Mouse (Mus musculus) monocyte, adult 5-6 weeks (primary cell): Measurements from ENCODE around the gene Churc1. TPM values are rescaled to one million over a fixed set of nuclear protein-coding genes. Genes with fewer than 3 reads are reported as not detected.

Source experiments
- ATAC-seq: fragments of 153-309, 156-312 bp; replicated peaks from 2 replicates; pipeline ENCODE4 v1.8.0; 2017; ENCODE audit warnings: mild to moderate bottlenecking; ENCODE audit not compliant: low TSS enrichment, insufficient number of reproducible peaks, severe bottlenecking, poor library complexity, low FRiP score
- total RNA-seq: library from RNA; stranded (forward); fragments of 200-1000, 200-491, 200-594 nt; gene quantifications from 3 replicates; pipeline ENCODE4 v1.2.3, GENCODE M21; 2017

Gene Churc1
- total RNA-seq, 1 experiment from 2014 or later, result 61.0 TPM

DNA sequence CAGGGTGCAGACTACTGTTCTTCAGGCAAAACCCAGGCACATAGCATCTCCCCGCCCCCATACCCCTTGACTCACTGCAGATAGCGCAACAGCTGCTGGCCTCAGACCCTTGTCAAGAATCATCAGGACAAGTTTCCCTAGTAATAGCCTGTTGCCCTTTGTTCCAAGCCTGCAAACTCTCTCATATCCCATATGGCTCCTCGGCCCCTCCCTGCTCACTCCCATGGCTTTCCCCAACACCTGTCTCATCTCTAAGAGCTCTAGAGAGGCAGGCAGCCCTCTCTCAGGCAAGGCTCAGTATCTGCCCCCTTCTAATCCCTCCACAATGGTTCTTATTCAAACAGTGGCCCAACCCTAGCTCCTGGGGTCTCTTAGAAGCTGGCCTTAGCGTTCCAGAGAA, 55.3 kb downstream of the Churc1 start:
- ATAC-seq, result no peak

DNA sequence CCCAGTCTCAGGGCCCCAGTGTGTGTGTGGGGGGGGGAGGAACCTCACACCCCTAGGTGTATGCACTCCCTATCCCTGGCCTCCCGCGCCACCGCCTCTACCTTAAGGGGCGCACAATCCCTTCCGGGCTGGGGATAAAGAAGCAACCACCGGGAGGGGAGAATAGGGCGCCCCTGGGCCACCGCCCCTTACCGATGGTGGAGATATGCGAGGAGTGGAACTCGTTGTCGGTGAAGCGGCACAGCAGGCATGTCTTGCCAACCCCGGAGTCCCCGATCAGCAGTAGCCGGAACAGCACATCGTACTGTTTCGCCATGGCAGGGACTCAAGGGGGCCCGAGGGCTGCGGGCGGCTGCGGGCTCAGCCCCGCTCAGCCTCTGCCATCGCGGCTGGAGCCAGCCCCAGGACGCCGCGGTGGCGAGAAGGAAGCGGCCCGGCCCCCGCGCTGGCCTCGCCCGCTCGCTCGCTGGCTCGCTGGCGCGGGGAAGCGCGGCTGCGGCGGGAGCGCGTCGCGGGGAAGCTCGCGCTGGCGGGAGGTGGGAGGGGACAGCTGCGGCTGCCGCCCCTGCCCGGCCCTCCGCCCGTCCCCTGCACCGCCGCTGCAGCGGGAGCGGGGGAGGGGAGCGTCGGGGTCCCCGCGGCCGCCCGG, 56.8 kb downstream of the Churc1 start:
- ATAC-seq, result no peak

GRCm38 (mm10) chr12:76822651-76823041, 57.3 kb downstream of the Churc1 start, which contains the start of gene Rab15:
Gene Rab15 (minus strand): TSS chr12:76822908.
- ATAC-seq, result no peak

DNA sequence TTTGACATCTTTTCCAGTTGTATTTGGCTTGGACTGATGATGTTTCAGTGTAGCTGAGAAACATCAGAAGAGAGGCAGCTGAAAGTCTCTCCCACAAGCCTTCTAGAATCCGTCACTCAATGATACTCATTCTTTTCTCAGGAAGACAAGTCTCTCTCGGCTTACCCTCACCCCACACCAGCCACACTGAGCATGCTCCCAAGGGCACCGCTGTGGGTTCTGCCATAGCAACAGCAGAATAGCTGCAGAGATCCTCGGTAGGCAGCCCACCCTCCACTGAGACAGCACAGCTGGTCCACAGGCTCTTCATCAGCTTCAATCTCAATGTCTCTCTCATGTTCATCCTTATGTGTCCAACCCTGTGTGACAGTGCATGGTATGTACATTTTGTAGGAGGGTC, 59.9 kb downstream of the Churc1 start:
- ATAC-seq, result no peak

DNA sequence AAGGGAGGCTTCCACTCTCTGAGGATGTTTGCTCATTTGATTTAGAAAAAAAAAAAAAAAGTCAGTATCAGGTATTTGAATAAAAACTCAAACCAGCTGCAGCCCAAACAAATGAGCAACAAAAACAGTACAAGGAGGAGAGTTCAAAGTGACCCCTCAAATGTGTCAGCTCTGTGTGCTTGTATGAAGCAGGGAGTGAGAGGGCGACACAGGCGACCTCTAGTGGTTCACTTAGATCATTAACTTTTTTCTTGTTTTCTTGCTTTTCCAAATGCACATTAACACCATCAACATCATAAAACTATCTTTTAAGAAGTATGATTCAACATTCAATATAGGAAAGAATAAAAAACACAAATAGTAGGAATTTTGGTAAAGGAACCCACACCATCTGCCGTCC, 67.4 kb downstream of the Churc1 start:
- no peak for ATAC-seq

Other genes with a start within 250 kb of the Churc1 start
- gene Plekhg3, start 234.6 kb upstream of the Churc1 start, total RNA-seq, result 54.4 to 58.3 TPM (median 55.2 TPM) in 3 replicates
- gene Sptb, start 55.0 kb upstream of the Churc1 start, total RNA-seq, result 0.76 to 1.3 TPM (median 0.85 TPM) in 3 replicates
- 1.4 to 8.8 TPM (median 6.4 TPM) in 3 replicates for gene Fntb, start 51 bp downstream of the Churc1 start, total RNA-seq
- not detected in 3 replicates for gene Gpx2, start 30.0 kb downstream of the Churc1 start, total RNA-seq
- not detected in 3 replicates for gene Rab15, start 57.4 kb downstream of the Churc1 start, total RNA-seq
- 124 to 167 TPM (median 145 TPM) in 3 replicates for gene Max, start 196.7 kb downstream of the Churc1 start, total RNA-seq